Mouse (Mus musculus): ENCODE measurements around the gene Olfr325. TPM values are rescaled to one million over a fixed set of nuclear protein-coding genes. Genes with fewer than 3 reads are reported as not detected.

The Olfr325 gene
- polyA plus RNA-seq, 1 experiment = not detected

GRCm38 (mm10) chr11:58587898-58588348 lies 10.4 kb downstream of the Olfr325 start:
- Histone ChIP-seq H3K4me3 (no peak overlapping the region), H3ac (ENCODE audit: control insufficient read depth, insufficient read length) (no peak overlapping the region), H3K79me2 (ENCODE audit: control insufficient read depth, insufficient read depth) (no peaks in the 10 kb centered on the region), H3K36me3 (ENCODE audit: control insufficient read depth, insufficient read depth) (no peaks in the 10 kb centered on the region), H3K4me2 (ENCODE audit: low read depth) (no peak overlapping the region), H3K27me3 (ENCODE audit: control insufficient read depth, insufficient read depth, insufficient read length) (no peaks in the 10 kb centered on the region)
- no peak for TF ChIP-seq E2F4 (IDR thresholded peaks at IDR 0.05; ENCODE audit: insufficient read depth)
- no peak for TF ChIP-seq POLR2A (IDR thresholded peaks at IDR 0.05; ENCODE audit: insufficient read length, low read depth)
- no peak for TF ChIP-seq MYOD1 (IDR thresholded peaks at IDR 0.05; ENCODE audit: control insufficient read depth in 1 of 3, insufficient read length in 2 of 3, low read depth in 2 of 3)
- no peak for TF ChIP-seq REST (IDR thresholded peaks at IDR 0.05; ENCODE audit: insufficient read depth, insufficient read length)
- TF ChIP-seq MYOG (IDR thresholded peaks at IDR 0.05; ENCODE audit: control insufficient read depth in 1 of 3, insufficient read depth in 1 of 3, insufficient read length in 2 of 3, low read depth in 2 of 3) = no peak
- no peak for TF ChIP-seq POLR2AphosphoS2 (IDR thresholded peaks at IDR 0.05; ENCODE audit: insufficient read length, low read depth)
- no peak for TF ChIP-seq USF1 (IDR thresholded peaks at IDR 0.05; ENCODE audit: low read depth)
- TF ChIP-seq TCF12 (IDR thresholded peaks at IDR 0.05; ENCODE audit: insufficient read depth, poor library complexity, severe bottlenecking) = no peak
- TF ChIP-seq SRF (IDR thresholded peaks at IDR 0.05; ENCODE audit: control insufficient read depth, insufficient read length, low read depth) = no peak
- TF ChIP-seq TCF3 (IDR thresholded peaks at IDR 0.05; ENCODE audit: insufficient read length, low read depth) = no peak
- TF ChIP-seq CEBPB (IDR thresholded peaks at IDR 0.05; ENCODE audit: insufficient read depth, poor library complexity, severe bottlenecking) = no peak
- TF ChIP-seq MAX (IDR thresholded peaks at IDR 0.05; ENCODE audit: low read depth) = no peak

GRCm38 (mm10) chr11:58588620-58589250 lies 11.2 kb downstream of the Olfr325 start:
- no peaks in the 10 kb centered on the region for H3K36me3 ChIP-seq (ENCODE audit: control insufficient read depth, insufficient read depth)
- TF ChIP-seq MYOG (IDR thresholded peaks at IDR 0.05; ENCODE audit: control insufficient read depth in 1 of 3, insufficient read depth in 1 of 3, insufficient read length in 2 of 3, low read depth in 2 of 3) = no peak
- no peak for TF ChIP-seq MYOD1 (IDR thresholded peaks at IDR 0.05; ENCODE audit: control insufficient read depth in 1 of 3, insufficient read length in 2 of 3, low read depth in 2 of 3)
- no peak for TF ChIP-seq MAX (IDR thresholded peaks at IDR 0.05; ENCODE audit: low read depth)
- no peak for TF ChIP-seq TCF3 (IDR thresholded peaks at IDR 0.05; ENCODE audit: insufficient read length, low read depth)
- H3ac ChIP-seq (ENCODE audit: control insufficient read depth, insufficient read length) = no peak overlapping the region
- H3K4me2 ChIP-seq (ENCODE audit: low read depth) = no peak overlapping the region
- H3K79me2 ChIP-seq (ENCODE audit: control insufficient read depth, insufficient read depth) = no peaks in the 10 kb centered on the region
- H3K4me3 ChIP-seq = no peak overlapping the region
- no peaks in the 10 kb centered on the region for H3K27me3 ChIP-seq (ENCODE audit: control insufficient read depth, insufficient read depth, insufficient read length)

GRCm38 (mm10) chr11:58594814-58595213 lies 17.3 kb downstream of the Olfr325 start, which contains the start of gene Olfr324:
TSS of gene Olfr324 (plus strand) at chr11:58595114.
- H3K27me3 ChIP-seq (ENCODE audit: control insufficient read depth, insufficient read depth, insufficient read length) = no peaks in the 10 kb centered on the region
- TF ChIP-seq USF1 (IDR thresholded peaks at IDR 0.05; ENCODE audit: low read depth) = no peak
- TF ChIP-seq MYOD1 (IDR thresholded peaks at IDR 0.05; ENCODE audit: control insufficient read depth in 1 of 3, insufficient read length in 2 of 3, low read depth in 2 of 3) = no peak
- no peak for TF ChIP-seq E2F4 (IDR thresholded peaks at IDR 0.05; ENCODE audit: insufficient read depth)
- no peak for TF ChIP-seq MYOG (IDR thresholded peaks at IDR 0.05; ENCODE audit: control insufficient read depth in 1 of 3, insufficient read depth in 1 of 3, insufficient read length in 2 of 3, low read depth in 2 of 3)
- TF ChIP-seq REST (IDR thresholded peaks at IDR 0.05; ENCODE audit: insufficient read depth, insufficient read length) = no peak
- H3K4me2 ChIP-seq (ENCODE audit: low read depth) = no peak within 1 kb of the TSS
- no peak within 1 kb of the TSS for H3ac ChIP-seq (ENCODE audit: control insufficient read depth, insufficient read length)
- no peaks in the 10 kb centered on the region for H3K79me2 ChIP-seq (ENCODE audit: control insufficient read depth, insufficient read depth)
- H3K36me3 ChIP-seq (ENCODE audit: control insufficient read depth, insufficient read depth) = no peaks in the 10 kb centered on the region
- no peak within 1 kb of the TSS for H3K4me3 ChIP-seq

- no peaks in the 10 kb centered on the region for H3K36me3 ChIP-seq (ENCODE audit: control insufficient read depth, insufficient read depth)
- TF ChIP-seq TCF3 (IDR thresholded peaks at IDR 0.05; ENCODE audit: insufficient read length, low read depth) = no peak
- TF ChIP-seq POLR2AphosphoS2 (IDR thresholded peaks at IDR 0.05; ENCODE audit: insufficient read length, low read depth) = no peak
- TF ChIP-seq POLR2A (IDR thresholded peaks at IDR 0.05; ENCODE audit: insufficient read length, low read depth) = no peak
- TF ChIP-seq CEBPB (IDR thresholded peaks at IDR 0.05; ENCODE audit: insufficient read depth, poor library complexity, severe bottlenecking) = no peak
- H3K4me2 ChIP-seq (ENCODE audit: low read depth) = no peak overlapping the region
- no peak overlapping the region for H3ac ChIP-seq (ENCODE audit: control insufficient read depth, insufficient read length)
- H3K4me3 ChIP-seq = no peak overlapping the region
- no peaks in the 10 kb centered on the region for H3K27me3 ChIP-seq (ENCODE audit: control insufficient read depth, insufficient read depth, insufficient read length)
- H3K79me2 ChIP-seq (ENCODE audit: control insufficient read depth, insufficient read depth) = no peaks in the 10 kb centered on the region
Observed at GRCm38 (mm10) chr11:58597837-58598236, 20.3 kb downstream of the Olfr325 start.

- no peaks in the 10 kb centered on the region for H3K79me2 ChIP-seq (ENCODE audit: control insufficient read depth, insufficient read depth)
- TF ChIP-seq POLR2A (IDR thresholded peaks at IDR 0.05; ENCODE audit: insufficient read length, low read depth) (no peak), TCF3 (IDR thresholded peaks at IDR 0.05; ENCODE audit: insufficient read length, low read depth) (no peak), USF1 (IDR thresholded peaks at IDR 0.05; ENCODE audit: low read depth) (no peak), MYOD1 (IDR thresholded peaks at IDR 0.05; ENCODE audit: control insufficient read depth in 1 of 3, insufficient read length in 2 of 3, low read depth in 2 of 3) (no peak), SRF (IDR thresholded peaks at IDR 0.05; ENCODE audit: control insufficient read depth, insufficient read length, low read depth) (no peak), REST (IDR thresholded peaks at IDR 0.05; ENCODE audit: insufficient read depth, insufficient read length) (no peak), MAX (IDR thresholded peaks at IDR 0.05; ENCODE audit: low read depth) (no peak), TCF12 (IDR thresholded peaks at IDR 0.05; ENCODE audit: insufficient read depth, poor library complexity, severe bottlenecking) (no peak), MYOG (IDR thresholded peaks at IDR 0.05; ENCODE audit: control insufficient read depth in 1 of 3, insufficient read depth in 1 of 3, insufficient read length in 2 of 3, low read depth in 2 of 3) (no peak), E2F4 (IDR thresholded peaks at IDR 0.05; ENCODE audit: insufficient read depth) (no peak), CEBPB (IDR thresholded peaks at IDR 0.05; ENCODE audit: insufficient read depth, poor library complexity, severe bottlenecking) (no peak), POLR2AphosphoS2 (IDR thresholded peaks at IDR 0.05; ENCODE audit: insufficient read length, low read depth) (no peak)
- no peaks in the 10 kb centered on the region for H3K36me3 ChIP-seq (ENCODE audit: control insufficient read depth, insufficient read depth)
- no peak overlapping the region for H3ac ChIP-seq (ENCODE audit: control insufficient read depth, insufficient read length)
- no peaks in the 10 kb centered on the region for H3K27me3 ChIP-seq (ENCODE audit: control insufficient read depth, insufficient read depth, insufficient read length)
- H3K4me3 ChIP-seq = no peak overlapping the region
- H3K4me2 ChIP-seq (ENCODE audit: low read depth) = no peak overlapping the region
Observed at GRCm38 (mm10) chr11:58602062-58602461, 24.5 kb downstream of the Olfr325 start.

Measured in myocyte (in vitro differentiated cells).